Mouse (Mus musculus) midbrain, postnatal 0 days (tissue): Measurements from ENCODE around the gene Pphln1. TPM values are rescaled to one million over a fixed set of nuclear protein-coding genes. Genes with fewer than 3 reads are reported as not detected.

Experiments
- ATAC-seq: fragments of 200-750 bp; cut with Nextera tagmentation; 2 replicates; pipeline ENCODE4 v1.8.0; 2017; ENCODE audit warnings: moderate number of reproducible peaks, mild to moderate bottlenecking, moderate TSS enrichment, moderate library complexity; ENCODE audit not compliant: low FRiP score
- DNase-seq: peaks from one replicate; pipeline ENCODE4 v3.0.0-alpha.2; 2015; ENCODE audit warnings: low spot score
- H3K27ac ChIP-seq: fragments of 300-500 bp; sonication (generic); 2 replicates; pipeline ENCODE4 v1.5.1; 2014; ENCODE audit warnings: low read depth, mild to moderate bottlenecking, low read length, mixed read lengths
- H3K27me3 ChIP-seq: fragments of 300-500 bp; sonication (generic); 2 replicates; pipeline ENCODE4 v1.6.1; 2014; ENCODE audit warnings: low read length, control low read depth, mixed read lengths; ENCODE audit not compliant: insufficient read depth
- H3K36me3 ChIP-seq: fragments of 300-500 bp; sonication (generic); 2 replicates; pipeline ENCODE4 v1.6.1; 2014; ENCODE audit warnings: low read length, control low read depth, mixed read lengths; ENCODE audit not compliant: insufficient read depth
- H3K4me1 ChIP-seq: fragments of 300-500 bp; sonication (generic); 2 replicates; pipeline ENCODE4 v1.6.1; 2014; ENCODE audit warnings: mild to moderate bottlenecking, control low read depth, antibody characterized with exemption, low read length, mixed read lengths; ENCODE audit not compliant: insufficient read depth
- H3K4me2 ChIP-seq: fragments of 300-500 bp; sonication (generic); 2 replicates; pipeline ENCODE4 v1.6.1; 2014; ENCODE audit warnings: low read depth, mild to moderate bottlenecking, low read length, mixed read lengths; ENCODE audit not compliant: poor library complexity, severe bottlenecking
- H3K4me3 ChIP-seq: fragments of 300-500 bp; sonication (generic); 2 replicates; pipeline ENCODE4 v1.5.1; 2014; ENCODE audit warnings: low read depth, mild to moderate bottlenecking, low read length, moderate library complexity
- H3K9ac ChIP-seq: fragments of 300-500 bp; sonication (generic); replicated peaks from 2 replicates; pipeline ENCODE4 v1.6.1; 2014; ENCODE audit warnings: mild to moderate bottlenecking, low read length, moderate library complexity, mixed read lengths; ENCODE audit not compliant: poor library complexity, severe bottlenecking
- H3K9me3 ChIP-seq: fragments of 300-500 bp; sonication (generic); 2 replicates; pipeline ENCODE4 v1.6.1; 2016; ENCODE audit warnings: low read length, control low read depth
- CTCF ChIP-seq: IDR thresholded peaks from 2 replicates; pipeline ENCODE4 v1.5.1; 2016; ENCODE audit warnings: antibody characterized with exemption, mild to moderate bottlenecking
- WGBS: fragments of 180-500 bp; shearing (Covaris S2); extraction: QIAGEN DNeasy Blood & Tissue Kit; methylation state at CpG from one replicate; pipeline ENCODE4 v1.1.7; 2014; 5-methylcytosine and 5-hydroxymethylcytosine counted together
- polyA plus RNA-seq: library from polyadenylated mRNA; unstranded; fragments of >200 nt; fragmentation: Nextera tagmentation; extraction: Ambion mirVana; gene quantifications from 2 replicates; pipeline ENCODE4 v1.2.1, GENCODE M21; 2015
- total RNA-seq: library from RNA; depleted of rRNA; stranded (reverse); fragments of >200 nt; gene quantifications from 2 replicates; pipeline ENCODE4 v1.2.3, GENCODE M21; 2014

Gene Pphln1
- total and polyA plus RNA-seq, 2 experiments from 2014 or later, result 19.7 to 35.2 TPM

- H3K27ac ChIP-seq, result no peak overlapping the region
- H3K27me3 ChIP-seq, result no peaks in the 10 kb centered on the region
- H3K9ac ChIP-seq, result no peak overlapping the region
- H3K4me2 ChIP-seq, result no peak overlapping the region
- H3K9me3 ChIP-seq, result no peaks in the 10 kb centered on the region
- no peak overlapping the region for H3K4me3 ChIP-seq
- ATAC-seq, result no peak
- DNase-seq, result no peak
- H3K36me3 ChIP-seq, result no peaks in the 10 kb centered on the region
- no peaks in the 10 kb centered on the region for H3K4me1 ChIP-seq
- TF ChIP-seq CTCF, result no peak
- WGBS, result 94% methylated on average over 5 of the region's 5 CpGs
These were observed 22.5 kb upstream of the Pphln1 start for GRCm38 (mm10) chr15:93375696-93376095.

GRCm38 (mm10) chr15:93379177-93379576, 19.0 kb upstream of the Pphln1 start:
- Histone ChIP-seq H3K4me2 (no peak overlapping the region), H3K36me3 (no peaks in the 10 kb centered on the region), H3K4me1 (no peaks in the 10 kb centered on the region), H3K9ac (no peak overlapping the region), H3K27me3 (no peaks in the 10 kb centered on the region), H3K9me3 (no peaks in the 10 kb centered on the region), H3K4me3 (no peak overlapping the region), H3K27ac (no peak overlapping the region)
- no peak for ATAC-seq
- TF ChIP-seq CTCF, result peak; percentile 41
- 80% methylated on average over 3 of the region's 3 CpGs for WGBS
- no peak for DNase-seq

GRCm38 (mm10) chr15:93381337-93381736, 16.8 kb upstream of the Pphln1 start:
- WGBS, result 75% methylated on average over 5 of the region's 5 CpGs
- H3K4me2 ChIP-seq, result no peak overlapping the region
- H3K9ac ChIP-seq, result no peak overlapping the region
- no peaks in the 10 kb centered on the region for H3K9me3 ChIP-seq
- DNase-seq (no peak), ATAC-seq (no peak)
- H3K36me3 ChIP-seq, result peaks cover 4% of the 10 kb centered on the region; the same call in 1 of the 2 replicates
- TF ChIP-seq CTCF, result no peak
- H3K4me1 ChIP-seq, result no peaks in the 10 kb centered on the region
- H3K27me3 ChIP-seq, result no peaks in the 10 kb centered on the region
- H3K27ac ChIP-seq, result no peak overlapping the region
- H3K4me3 ChIP-seq, result no peak overlapping the region

- DNase-seq (no peak), ATAC-seq (no peak)
- WGBS, result 0% methylated on average over 11 of the region's 11 CpGs
- no peak for TF ChIP-seq CTCF
- Histone ChIP-seq H3K4me3 (peak overlapping the region; percentile 68), H3K4me2 (peak overlapping the region; percentile 74), H3K9ac (peak overlapping the region; percentile 83; the same call in 1 of the 2 replicates), H3K27ac (no peak overlapping the region), H3K9me3 (no peaks in the 10 kb centered on the region), H3K4me1 (peaks cover 9% of the 10 kb centered on the region; the same call in 1 of the 2 replicates), H3K27me3 (no peaks in the 10 kb centered on the region), H3K36me3 (peaks cover 7% of the 10 kb centered on the region; the same call in 1 of the 2 replicates)
These were observed 881 bp upstream of the Pphln1 start for GRCm38 (mm10) chr15:93397269-93397668.

- no peak; the same call in 1 of the 2 replicates for ATAC-seq
- H3K4me3 ChIP-seq, result peak overlapping the region; percentile 68
- no peaks in the 10 kb centered on the region; the same call in 1 of the 2 replicates for H3K36me3 ChIP-seq
- H3K4me1 ChIP-seq, result peaks cover 9% of the 10 kb centered on the region; the same call in 1 of the 2 replicates
- peak overlapping the region; percentile 83 for H3K9ac ChIP-seq
- H3K27me3 ChIP-seq, result no peaks in the 10 kb centered on the region
- peak overlapping the region; percentile 74 for H3K4me2 ChIP-seq
- peak; percentile 4 for DNase-seq
- peak overlapping the region; percentile 78 for H3K27ac ChIP-seq
- TF ChIP-seq CTCF, result no peak
- H3K9me3 ChIP-seq, result no peaks in the 10 kb centered on the region
- WGBS, result 1% methylated on average over 36 of the region's 36 CpGs
These were observed 770 bp downstream of the Pphln1 start for GRCm38 (mm10) chr15:93398699-93399540.

GRCm38 (mm10) chr15:93401446-93401845, 3.3 kb downstream of the Pphln1 start:
- TF ChIP-seq CTCF, result no peak
- Histone ChIP-seq H3K9me3 (no peaks in the 10 kb centered on the region), H3K36me3 (no peaks in the 10 kb centered on the region), H3K4me1 (peaks cover 9% of the 10 kb centered on the region; the same call in 1 of the 2 replicates), H3K27ac (no peak overlapping the region), H3K9ac (no peak overlapping the region), H3K4me2 (no peak overlapping the region), H3K4me3 (no peak overlapping the region), H3K27me3 (no peaks in the 10 kb centered on the region)
- no peak for DNase-seq
- ATAC-seq, result no peak
- WGBS, result 76% methylated on average over 4 of the region's 4 CpGs
